Mouse (Mus musculus) forebrain, embryonic 14.5 days (tissue): ENCODE results near the gene Tmem171. TPM values are rescaled to one million over a fixed set of nuclear protein-coding genes. Genes with fewer than 3 reads are reported as not detected.

Source experiments
- ATAC-seq: fragments of 200-750 bp; cut with Nextera tagmentation; 2 replicates; pipeline ENCODE4 v1.8.0; 2017; ENCODE audit warnings: mild to moderate bottlenecking, moderate library complexity
- DNase-seq: peaks from one replicate; pipeline ENCODE4 v3.0.0-alpha.2; 2015; ENCODE audit warnings: low spot score
- H3K27ac ChIP-seq: fragments of 300-500 bp; sonication (generic); 2 replicates; pipeline ENCODE4 v1.5.1; 2014; ENCODE audit warnings: low read depth, mild to moderate bottlenecking, control low read depth, low read length, moderate library complexity
- H3K27me3 ChIP-seq: fragments of 300-500 bp; sonication (generic); replicated peaks from 2 replicates; pipeline ENCODE4 v1.6.1; 2014; ENCODE audit warnings: low read length, control low read depth, mixed read lengths; ENCODE audit not compliant: control insufficient read depth, insufficient read depth
- H3K36me3 ChIP-seq: fragments of 300-500 bp; sonication (generic); 2 replicates; pipeline ENCODE4 v1.6.1; 2014; ENCODE audit warnings: low read length, control low read depth; ENCODE audit not compliant: control insufficient read depth, insufficient read depth
- H3K4me1 ChIP-seq: fragments of 300-500 bp; sonication (generic); 2 replicates; pipeline ENCODE4 v1.6.1; 2014; ENCODE audit warnings: antibody characterized with exemption, low read length, control low read depth; ENCODE audit not compliant: control insufficient read depth, insufficient read depth
- H3K4me2 ChIP-seq: fragments of 300-500 bp; sonication (generic); 2 replicates; pipeline ENCODE4 v1.6.1; 2014; ENCODE audit warnings: mild to moderate bottlenecking, control low read depth, low read length
- H3K4me3 ChIP-seq: fragments of 300-500 bp; sonication (generic); 2 replicates; pipeline ENCODE4 v1.5.1; 2014; ENCODE audit warnings: low read depth, low read length, control low read depth
- H3K9ac ChIP-seq: fragments of 300-500 bp; sonication (generic); 2 replicates; pipeline ENCODE4 v1.6.1; 2014; ENCODE audit warnings: mild to moderate bottlenecking, low read length, control low read depth, moderate library complexity
- H3K9me3 ChIP-seq: fragments of 300-500 bp; sonication (generic); replicated peaks from 2 replicates; pipeline ENCODE4 v1.6.1; 2016; ENCODE audit warnings: low read length, control low read depth, mixed read lengths; ENCODE audit not compliant: control insufficient read depth
- WGBS: fragments of 180-500 bp; shearing (Covaris S2); extraction: QIAGEN DNeasy Blood & Tissue Kit; methylation state at CpG from one replicate; pipeline ENCODE4 v1.1.7; 2014; 5-methylcytosine and 5-hydroxymethylcytosine counted together
- polyA plus RNA-seq: library from polyadenylated mRNA; unstranded; fragments of >200 nt; fragmentation: Nextera tagmentation; extraction: Ambion mirVana; gene quantifications from 2 replicates; pipeline ENCODE4 v1.2.1, GENCODE M21; 2014

Gene Tmem171
- polyA plus RNA-seq = not detected in 2 replicates

DNA sequence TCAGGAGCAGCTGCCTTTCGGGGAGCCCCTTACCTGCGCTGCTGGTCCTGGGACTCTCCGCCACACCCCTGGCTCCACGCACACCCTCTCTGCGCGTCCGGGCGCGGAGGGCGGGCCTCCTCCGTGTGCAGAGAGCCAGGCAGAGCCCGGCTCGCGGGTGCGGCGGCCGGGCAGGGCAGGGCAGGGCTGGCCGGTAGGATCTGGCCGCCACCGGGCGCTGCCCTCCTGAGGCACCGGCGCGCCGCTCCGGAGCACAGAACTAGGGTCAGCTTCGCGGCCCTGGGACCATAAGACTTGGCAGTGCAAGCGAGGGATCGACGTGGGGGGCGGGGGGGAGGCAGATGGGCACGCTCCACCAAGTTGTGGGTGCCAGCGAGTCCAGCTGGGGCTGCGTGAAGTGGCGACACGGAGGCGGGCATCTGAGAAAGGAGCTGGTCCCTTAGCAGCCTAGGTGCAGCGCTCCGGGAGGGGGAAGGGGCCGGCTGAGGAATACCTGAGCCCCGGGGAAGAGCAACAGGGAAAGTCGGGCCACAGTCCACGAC lies at the start of gene Tmem171:
Gene Tmem171 (minus strand): TSS at position 62 of the 542 bp plus-strand sequence.
- DNase-seq = peak; percentile 6
- ATAC-seq = no peak
- WGBS = 4% methylated on average over 42 of the region's 44 CpGs

DNA sequence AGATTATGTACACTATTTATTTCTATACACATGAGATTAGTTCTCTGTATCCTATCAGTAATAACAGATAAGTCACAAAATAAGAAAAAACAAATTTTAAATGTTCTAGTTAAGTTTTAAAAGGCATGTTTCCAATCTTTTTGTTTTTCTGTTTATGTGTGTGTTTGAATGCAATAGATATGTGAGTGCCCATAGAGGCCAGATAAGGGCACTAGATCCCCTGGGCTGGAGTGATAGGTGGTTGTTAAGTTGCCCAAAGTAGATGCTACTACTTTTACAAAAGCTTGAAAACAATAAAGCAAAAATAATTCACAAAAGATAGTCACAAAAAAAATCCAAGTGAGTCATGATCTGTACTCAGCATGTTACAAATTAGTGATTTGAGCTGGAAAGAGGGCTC lies 49.2 kb upstream of the Tmem171 start:
- no peak overlapping the region for H3K9ac ChIP-seq
- H3K27ac ChIP-seq = no peak overlapping the region
- ATAC-seq = no peak
- H3K27me3 ChIP-seq = no peaks in the 10 kb centered on the region
- no peak overlapping the region for H3K4me2 ChIP-seq
- no peak overlapping the region for H3K4me3 ChIP-seq
- no peak for DNase-seq
- H3K9me3 ChIP-seq = no peaks in the 10 kb centered on the region
- no peaks in the 10 kb centered on the region for H3K4me1 ChIP-seq
- peaks cover 48% of the 10 kb centered on the region for H3K36me3 ChIP-seq

More for the DNA sequence above, at the start of gene Tmem171:
- Histone ChIP-seq H3K4me1 (peaks cover 3% of the 10 kb centered on the region; the same call in 1 of the 2 replicates), H3K9me3 (no peaks in the 10 kb centered on the region), H3K4me3 (peak within 1 kb of the TSS; percentile 29), H3K4me2 (peak within 1 kb of the TSS; percentile 61), H3K27me3 (no peaks in the 10 kb centered on the region), H3K27ac (no peak within 1 kb of the TSS), H3K9ac (peak within 1 kb of the TSS; percentile 50), H3K36me3 (no peaks in the 10 kb centered on the region)

GRCm38 (mm10) chr13:98743214-98743613 lies 48.6 kb upstream of the Tmem171 start:
- Histone ChIP-seq H3K4me1 (no peaks in the 10 kb centered on the region), H3K9ac (no peak overlapping the region), H3K9me3 (no peaks in the 10 kb centered on the region), H3K4me3 (no peak overlapping the region), H3K27ac (no peak overlapping the region), H3K36me3 (peaks cover 48% of the 10 kb centered on the region), H3K27me3 (no peaks in the 10 kb centered on the region), H3K4me2 (no peak overlapping the region)
- DNase-seq = no peak
- no peak for ATAC-seq
- 90% methylated on average over 6 of the region's 6 CpGs for WGBS

DNA sequence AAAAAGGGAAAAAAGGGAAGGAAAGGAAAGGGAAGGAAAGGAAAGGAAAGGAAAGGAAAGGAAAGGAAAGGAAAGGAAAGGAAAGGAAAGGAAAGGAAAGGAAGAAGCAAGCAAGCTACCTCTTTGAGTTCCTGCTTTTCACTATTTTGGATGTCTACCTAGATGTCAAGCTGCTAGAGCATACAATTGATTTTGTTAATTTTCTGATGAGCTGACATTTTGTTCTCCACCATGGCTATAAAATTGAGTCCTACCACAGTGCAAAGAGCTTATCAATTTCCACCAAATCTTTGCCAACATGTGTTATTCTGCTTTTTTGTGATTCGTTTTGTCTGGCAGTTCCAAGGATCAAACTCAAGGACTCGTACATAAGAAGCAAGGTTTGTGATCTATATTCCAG lies 43.6 kb upstream of the Tmem171 start:
- 89% methylated on average over 2 of the region's 2 CpGs for WGBS
- no peak for ATAC-seq
- Histone ChIP-seq H3K27me3 (no peaks in the 10 kb centered on the region), H3K9me3 (no peaks in the 10 kb centered on the region), H3K4me3 (no peak overlapping the region), H3K9ac (no peak overlapping the region), H3K27ac (no peak overlapping the region), H3K4me1 (no peaks in the 10 kb centered on the region), H3K36me3 (peaks cover 27% of the 10 kb centered on the region), H3K4me2 (no peak overlapping the region)
- no peak for DNase-seq

- no peak overlapping the region for H3K4me3 ChIP-seq
- no peak overlapping the region for H3K9ac ChIP-seq
- H3K27ac ChIP-seq = no peak overlapping the region
- H3K4me2 ChIP-seq = no peak overlapping the region
- DNase-seq (peak; percentile 20), ATAC-seq (no peak)
- no peaks in the 10 kb centered on the region for H3K4me1 ChIP-seq
- no peaks in the 10 kb centered on the region for H3K27me3 ChIP-seq
- 46% methylated on average over 3 of the region's 3 CpGs for WGBS
- no peaks in the 10 kb centered on the region for H3K9me3 ChIP-seq
- peaks cover 44% of the 10 kb centered on the region for H3K36me3 ChIP-seq
These were observed 38.7 kb upstream of the Tmem171 start for GRCm38 (mm10) chr13:98733292-98733691.

DNA sequence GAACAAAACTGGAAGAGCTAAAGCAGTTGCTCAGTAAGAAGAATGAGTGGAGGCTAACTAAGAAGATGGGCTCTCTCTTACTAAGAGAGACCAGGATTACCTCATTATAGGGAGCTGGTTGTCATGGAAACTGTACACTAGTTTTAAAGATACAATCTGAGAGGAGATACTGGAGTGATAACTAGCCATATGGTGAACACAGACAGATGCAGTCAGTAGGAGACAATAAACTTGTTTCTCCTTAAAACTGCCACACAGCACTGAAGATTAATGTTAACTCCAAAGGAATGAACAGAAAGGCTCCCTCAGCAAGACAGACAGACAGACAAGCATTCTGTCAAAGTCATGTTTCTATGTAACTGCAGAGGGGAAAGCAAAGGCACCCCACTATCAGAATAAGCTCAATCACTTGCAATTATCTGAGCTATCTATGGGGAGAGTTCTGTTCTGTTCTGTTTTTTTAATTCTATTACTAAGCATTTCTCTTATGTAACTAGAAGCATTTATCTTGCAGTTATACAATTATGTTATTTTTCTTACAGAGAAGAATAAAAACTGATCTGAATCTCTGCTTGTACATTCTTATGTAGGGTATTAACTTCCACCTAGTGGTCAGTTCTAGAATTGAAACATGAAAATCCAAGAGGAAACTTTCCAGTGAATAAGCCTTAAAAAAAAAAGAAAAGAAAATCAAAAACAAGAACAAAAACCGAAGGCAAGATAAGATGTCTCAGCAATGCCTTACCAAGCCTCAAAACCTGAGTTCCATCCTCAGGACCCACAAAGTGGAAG lies 34.8 kb upstream of the Tmem171 start:
- H3K27me3 ChIP-seq = no peaks in the 10 kb centered on the region
- no peak overlapping the region for H3K9ac ChIP-seq
- peak; percentile 41 for DNase-seq
- H3K27ac ChIP-seq = no peak overlapping the region
- no peaks in the 10 kb centered on the region for H3K9me3 ChIP-seq
- no peaks in the 10 kb centered on the region for H3K4me1 ChIP-seq
- H3K4me3 ChIP-seq = no peak overlapping the region
- ATAC-seq = peak; percentile 26; the same call in 1 of the 2 replicates
- 62% methylated on average over 1 of the region's 1 CpGs for WGBS
- no peak overlapping the region for H3K4me2 ChIP-seq
- peaks cover 58% of the 10 kb centered on the region for H3K36me3 ChIP-seq

GRCm38 (mm10) chr13:98726494-98726893 lies 31.9 kb upstream of the Tmem171 start:
- H3K4me1 ChIP-seq = no peaks in the 10 kb centered on the region
- no peak overlapping the region for H3K4me2 ChIP-seq
- ATAC-seq (peak; percentile 58; the same call in 1 of the 2 replicates), DNase-seq (peak; percentile 54)
- H3K9me3 ChIP-seq = no peaks in the 10 kb centered on the region
- no peak overlapping the region for H3K27ac ChIP-seq
- WGBS = 58% methylated on average over 4 of the region's 4 CpGs
- no peaks in the 10 kb centered on the region for H3K27me3 ChIP-seq
- no peak overlapping the region for H3K9ac ChIP-seq
- H3K36me3 ChIP-seq = peaks cover 42% of the 10 kb centered on the region
- H3K4me3 ChIP-seq = no peak overlapping the region

DNA sequence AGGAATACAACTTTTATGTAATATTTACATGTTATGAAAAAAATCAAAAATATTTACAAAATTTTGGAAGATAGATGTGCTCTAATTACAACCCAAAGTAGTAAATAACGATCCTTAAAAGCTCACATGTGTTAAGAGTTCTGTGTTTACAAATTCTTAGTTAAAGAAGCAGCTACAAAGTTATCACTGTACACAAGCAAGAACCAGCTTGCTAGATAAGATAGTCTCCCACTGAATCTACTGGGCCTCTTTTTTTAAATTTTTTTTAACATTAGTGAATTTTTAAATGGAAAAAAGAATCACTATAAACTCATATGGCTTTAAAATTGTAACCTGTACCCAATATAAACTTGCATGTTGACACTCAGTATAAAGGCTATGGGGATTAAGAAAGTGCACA lies 28.8 kb upstream of the Tmem171 start:
- DNase-seq = no peak
- no peak overlapping the region for H3K4me2 ChIP-seq
- H3K36me3 ChIP-seq = peaks cover 25% of the 10 kb centered on the region
- no peak for ATAC-seq
- H3K4me3 ChIP-seq = no peak overlapping the region
- H3K27ac ChIP-seq = no peak overlapping the region
- H3K27me3 ChIP-seq = no peaks in the 10 kb centered on the region
- H3K9ac ChIP-seq = no peak overlapping the region
- 94% methylated on average over 1 of the region's 1 CpGs for WGBS
- no peaks in the 10 kb centered on the region for H3K4me1 ChIP-seq
- no peaks in the 10 kb centered on the region for H3K9me3 ChIP-seq

GRCm38 (mm10) chr13:98722296-98722695 lies 27.7 kb upstream of the Tmem171 start:
- no peak for DNase-seq
- WGBS = 17% methylated on average over 1 of the region's 1 CpGs
- Histone ChIP-seq H3K27ac (no peak overlapping the region), H3K9ac (no peak overlapping the region), H3K4me2 (no peak overlapping the region), H3K27me3 (no peaks in the 10 kb centered on the region), H3K9me3 (no peaks in the 10 kb centered on the region), H3K4me3 (no peak overlapping the region), H3K4me1 (no peaks in the 10 kb centered on the region), H3K36me3 (peaks cover 25% of the 10 kb centered on the region)
- ATAC-seq = no peak
